Mouse (Mus musculus): ENCODE results near the gene Tmem132c.

DNA sequence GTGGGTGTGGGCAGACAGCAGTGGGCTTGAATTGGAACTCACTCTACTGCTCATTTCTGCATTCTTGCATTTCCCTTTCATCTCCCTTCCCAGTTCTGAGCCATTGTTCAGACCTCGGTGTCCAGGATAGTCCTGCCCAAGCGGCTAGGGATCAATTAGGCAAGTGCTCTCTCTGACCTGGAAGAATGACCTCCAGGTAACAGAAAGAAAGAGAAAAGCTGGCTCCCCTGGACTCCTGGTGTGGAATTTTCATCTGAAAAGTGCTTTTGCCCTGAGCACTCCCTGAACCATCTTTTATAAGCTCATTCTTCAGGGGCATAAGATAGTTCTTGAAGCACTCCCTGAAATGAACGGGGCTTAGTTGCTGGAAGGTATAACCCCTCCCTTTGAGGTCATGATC, 228.7 kb downstream of the Tmem132c start:
- no peak for TF ChIP-seq CTCF (IDR thresholded peaks at IDR 0.05; ENCODE audit: insufficient read depth, low read depth, low read length)
- TF ChIP-seq POLR2A (IDR thresholded peaks at IDR 0.05; ENCODE audit: insufficient read depth, low read depth, low read length): no peak

Measured in olfactory bulb, adult 2 months (tissue).